Mouse (Mus musculus) ovary, postnatal 10 days (tissue): Measurements from ENCODE around the gene Sstr4.

Experiments
- DNase-seq: peaks from one replicate; pipeline ENCODE4 v3.0.0; 2022; ENCODE audit warnings: low spot score

The Sstr4 gene

DNA sequence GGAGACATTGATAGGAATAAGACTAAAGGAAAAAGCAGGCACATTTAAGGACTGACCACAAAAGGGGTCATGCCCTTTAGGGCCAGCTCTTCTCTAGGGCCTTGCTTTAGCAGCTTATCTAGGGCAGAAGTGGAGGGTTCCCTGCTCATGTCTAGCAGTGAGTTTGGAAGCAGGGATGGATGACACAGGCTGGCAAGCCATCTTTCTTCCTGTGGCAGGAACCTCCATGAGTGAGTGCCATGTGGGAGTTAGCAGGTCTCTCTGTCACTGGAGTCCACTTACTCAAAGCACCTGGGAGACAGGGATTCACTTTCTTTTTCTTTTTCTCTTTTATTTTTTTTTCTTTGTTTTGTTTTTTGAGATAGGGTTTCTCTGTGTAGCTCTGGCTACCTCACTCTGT, 1.3 kb upstream of the Sstr4 start:
- no peak for DNase-seq

DNA sequence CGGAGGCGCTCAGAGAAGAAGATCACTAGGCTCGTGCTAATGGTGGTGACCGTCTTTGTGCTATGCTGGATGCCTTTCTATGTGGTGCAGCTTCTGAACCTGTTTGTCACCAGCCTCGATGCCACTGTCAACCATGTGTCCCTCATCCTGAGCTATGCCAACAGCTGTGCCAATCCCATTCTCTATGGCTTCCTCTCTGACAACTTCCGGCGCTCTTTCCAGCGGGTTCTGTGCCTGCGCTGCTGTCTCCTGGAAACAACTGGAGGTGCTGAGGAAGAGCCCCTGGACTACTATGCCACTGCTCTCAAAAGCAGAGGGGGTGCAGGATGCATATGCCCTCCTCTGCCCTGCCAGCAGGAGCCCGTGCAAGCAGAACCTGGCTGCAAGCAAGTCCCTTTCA, 1.1 kb downstream of the Sstr4 start:
- DNase-seq: no peak

DNA sequence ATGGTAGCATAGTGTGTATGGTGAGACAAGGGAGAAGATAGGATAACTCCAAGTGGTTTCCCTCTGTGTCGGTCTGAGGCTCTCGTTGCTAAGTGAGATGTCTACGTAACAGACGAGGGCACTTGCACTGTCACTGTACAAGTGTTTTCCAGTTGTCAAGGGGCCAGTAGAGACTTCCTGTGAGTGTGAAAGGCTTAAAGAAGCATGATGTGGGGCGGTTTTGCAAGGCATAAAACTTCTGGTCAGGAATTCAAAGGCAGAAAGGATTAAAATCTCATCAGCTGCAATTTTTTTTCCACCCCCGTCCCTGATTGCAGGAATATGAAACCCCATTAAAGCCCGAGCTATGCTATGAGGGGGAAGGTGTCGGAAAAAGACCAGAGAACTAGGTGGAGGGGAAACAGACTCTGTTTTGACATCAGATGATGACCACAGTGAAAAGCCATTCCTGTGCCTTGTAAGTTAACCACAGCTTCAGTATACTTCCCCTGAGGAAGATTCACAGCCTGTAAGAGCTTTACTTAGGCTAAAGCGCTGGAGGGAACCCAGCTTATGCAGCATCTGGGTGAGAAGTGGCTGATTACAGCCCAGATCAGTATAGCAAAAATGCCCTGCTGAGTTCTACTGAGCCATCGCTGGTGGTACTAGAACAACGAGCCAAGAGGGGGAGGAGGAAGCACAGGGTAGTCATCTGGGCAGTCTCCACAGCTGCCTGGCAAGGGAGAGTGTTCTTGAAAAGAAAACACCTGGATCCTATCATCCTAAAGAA, 2.1 kb downstream of the Sstr4 start:
- DNase-seq: no peak

GRCm38 (mm10) chr2:148397784-148398100, 2.6 kb downstream of the Sstr4 start:
- no peak for DNase-seq

GRCm38 (mm10) chr2:148398901-148399685, 3.9 kb downstream of the Sstr4 start:
- no peak for DNase-seq

DNA sequence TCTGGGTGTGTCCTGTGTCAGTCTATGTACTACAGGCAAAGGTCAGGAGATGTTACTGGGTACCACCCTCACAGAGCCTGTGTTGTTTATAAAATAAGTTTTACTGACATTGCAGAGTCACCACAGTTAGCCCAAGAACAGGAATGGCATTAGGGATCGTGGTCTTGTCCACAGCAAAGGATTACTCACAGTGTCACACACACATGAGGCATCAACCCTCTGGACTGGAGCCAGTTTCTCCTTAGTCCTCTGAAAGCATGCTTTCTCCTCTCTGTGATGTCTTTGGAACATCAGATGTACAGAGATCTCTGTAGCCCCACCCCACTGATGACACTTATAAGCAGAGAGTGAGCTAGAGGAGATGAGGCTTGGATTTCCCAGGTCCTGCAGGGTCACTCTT, 7.1 kb downstream of the Sstr4 start:
- no peak for DNase-seq

DNA sequence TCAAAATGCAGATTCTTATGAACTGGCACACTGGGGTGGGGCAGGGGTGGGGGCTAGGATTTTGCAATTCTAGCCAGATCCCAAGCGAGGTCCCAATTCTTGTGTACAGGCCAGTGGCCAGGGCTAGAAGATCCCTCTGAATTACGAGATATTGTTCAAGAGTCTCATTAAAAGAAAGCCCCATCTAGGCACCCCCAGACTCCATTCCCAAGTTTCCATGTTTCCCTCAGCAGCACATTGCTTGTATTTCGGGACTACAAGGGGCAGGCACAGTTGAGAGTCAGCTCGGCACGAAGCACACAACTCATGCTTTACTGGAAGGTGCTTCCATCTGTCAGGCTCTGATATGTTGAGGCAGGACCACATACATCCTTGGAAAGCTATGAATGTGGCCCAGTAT, 9.8 kb downstream of the Sstr4 start:
- DNase-seq: no peak

GRCm38 (mm10) chr2:148406160-148406970, 11.2 kb downstream of the Sstr4 start:
- peak; percentile 4 for DNase-seq

DNA sequence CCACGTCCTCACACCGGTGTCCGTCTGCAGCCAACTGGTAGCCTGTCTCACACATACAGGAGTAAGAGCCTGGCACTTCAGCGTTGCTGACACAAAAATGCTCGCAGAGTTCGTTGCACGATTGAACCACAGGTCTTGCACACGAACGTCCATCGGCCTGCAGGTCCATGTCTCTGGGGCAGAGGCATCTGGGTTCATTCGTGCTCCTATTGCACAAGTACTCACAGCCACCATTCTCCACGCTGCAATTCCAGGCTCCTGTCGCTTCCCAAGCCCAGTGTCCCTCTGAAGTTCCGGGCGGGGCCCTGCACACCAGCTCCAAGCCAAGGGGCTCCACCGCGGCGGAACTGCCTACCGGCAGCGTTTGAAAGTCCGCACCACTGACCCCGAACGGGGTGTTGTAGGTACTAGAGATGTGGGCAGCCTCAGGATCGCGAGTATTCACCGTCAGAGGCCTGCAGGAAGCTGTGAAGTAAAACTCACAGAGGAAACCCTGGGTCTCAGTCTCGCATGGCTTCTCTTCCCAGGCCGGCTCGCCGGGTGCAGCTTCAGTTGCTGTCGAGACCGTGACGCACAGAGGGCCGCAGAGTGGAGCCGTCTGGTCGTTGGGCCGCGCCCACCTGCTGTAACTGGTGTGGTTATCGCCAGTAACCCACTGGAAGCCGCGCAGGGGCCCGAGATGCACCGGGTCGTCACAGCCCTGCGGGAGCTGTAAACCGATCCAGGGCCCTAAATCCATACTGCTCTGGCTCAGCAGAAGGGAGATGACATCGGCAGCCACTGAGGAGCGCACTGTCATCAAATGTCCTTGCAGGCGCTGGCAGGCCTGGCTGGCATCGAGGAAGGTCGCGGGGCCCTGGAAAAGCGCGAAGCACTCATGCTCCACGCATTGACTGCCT, 12.1 kb downstream of the Sstr4 start:
- peak; percentile 18 for DNase-seq

GRCm38 (mm10) chr2:148407870-148408760, 13.0 kb downstream of the Sstr4 start, which contains the start of gene Thbd:
Gene Thbd, minus strand, starts transcription at chr2:148408188.
- DNase-seq: peak; percentile 33

GRCm38 (mm10) chr2:148408761-148409120, 13.6 kb downstream of the Sstr4 start:
- no peak for DNase-seq

DNA sequence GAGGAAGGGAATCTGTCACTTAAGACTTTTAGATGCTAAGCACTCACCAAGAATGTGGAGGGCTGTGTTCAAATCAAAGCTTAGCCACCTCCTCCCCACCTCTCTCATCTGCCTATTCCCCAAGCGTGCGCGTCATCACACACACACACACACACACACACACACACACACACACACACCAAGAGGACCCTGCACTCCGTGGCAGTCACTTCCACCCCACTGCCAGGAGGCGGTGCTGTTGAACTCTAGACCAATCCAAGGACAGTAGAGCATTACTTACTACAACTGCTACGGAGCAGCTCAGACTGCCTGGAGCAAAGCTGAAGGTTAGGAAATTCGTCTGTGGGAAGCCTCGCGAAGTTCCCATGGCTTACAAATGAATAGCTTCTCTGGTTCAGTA, 14.0 kb downstream of the Sstr4 start:
- peak; percentile 50 for DNase-seq

DNA sequence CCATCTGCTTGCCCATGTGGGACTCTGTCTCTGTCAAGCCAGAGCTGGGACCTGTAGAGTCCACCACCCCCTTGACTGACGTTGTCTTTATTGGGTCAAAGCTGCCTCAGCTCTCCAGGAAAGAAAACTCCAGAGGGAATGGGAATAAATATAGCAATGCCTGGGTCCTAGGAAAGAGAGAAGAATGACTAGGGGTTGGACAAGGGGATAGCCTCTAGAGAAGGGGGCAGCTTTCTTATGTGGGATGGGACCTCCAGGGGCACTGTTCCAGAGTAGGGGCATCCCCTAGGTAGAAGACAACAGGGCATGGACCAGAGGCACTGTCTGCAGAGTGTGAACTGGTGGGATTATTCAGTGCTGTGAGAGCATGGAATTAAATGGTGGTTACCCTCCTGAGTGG, 14.7 kb downstream of the Sstr4 start:
- DNase-seq: no peak

- DNase-seq: no peak
These were observed 24.0 kb downstream of the Sstr4 start for GRCm38 (mm10) chr2:148419151-148419550.

DNA sequence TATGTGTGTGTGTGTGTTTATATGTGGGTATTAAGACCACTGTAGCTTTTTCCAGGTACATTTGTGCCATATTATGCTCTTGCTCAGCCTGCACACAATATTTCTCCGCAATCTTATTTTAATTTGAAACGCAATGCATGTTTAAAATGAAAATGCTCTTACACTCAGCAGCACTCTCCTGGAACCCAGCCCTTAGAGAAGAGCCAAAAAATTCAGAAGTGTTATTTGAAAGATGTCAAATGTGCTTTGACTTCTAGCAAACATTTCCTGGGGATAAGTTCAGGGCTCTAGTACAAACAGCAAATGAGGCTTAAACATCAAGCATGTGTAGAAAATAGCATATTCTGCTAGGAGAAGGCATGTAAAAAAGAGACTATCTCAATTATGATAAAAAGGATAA, 24.6 kb downstream of the Sstr4 start:
- DNase-seq: no peak

GRCm38 (mm10) chr2:148421112-148421511, 26.0 kb downstream of the Sstr4 start:
- DNase-seq: no peak

- no peak for DNase-seq
These were observed 26.6 kb downstream of the Sstr4 start for GRCm38 (mm10) chr2:148421706-148422105.

DNA sequence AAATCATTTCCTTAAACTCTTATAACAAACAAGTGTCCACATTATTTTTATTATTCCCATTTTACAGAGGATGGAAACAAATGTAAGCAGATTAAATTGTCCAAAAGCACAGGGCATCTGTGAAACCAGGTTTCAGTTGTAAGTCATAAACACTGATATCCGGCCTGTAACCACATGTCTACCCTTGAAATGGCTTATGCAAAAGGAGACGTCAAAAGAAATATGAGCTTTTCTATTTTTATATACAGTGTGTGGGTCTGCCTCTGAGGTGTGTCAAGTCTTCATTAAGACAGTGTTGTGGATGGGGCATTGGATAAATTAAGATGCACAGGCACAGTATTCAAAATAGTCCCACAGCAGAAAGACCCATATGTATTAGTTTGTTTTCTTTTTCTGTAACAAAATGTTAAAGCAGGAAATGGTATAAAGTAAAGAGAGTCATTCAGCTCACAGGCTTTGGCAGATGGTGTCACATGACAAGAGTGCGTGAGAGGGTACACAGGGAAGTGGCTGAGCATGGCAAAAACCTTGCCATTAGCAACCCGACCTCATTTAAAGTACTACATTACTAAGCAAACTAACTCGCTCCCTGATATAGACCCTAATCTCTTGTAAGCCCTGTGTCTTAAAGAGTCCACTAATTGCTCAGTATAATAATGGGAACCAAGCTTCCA, 30.7 kb downstream of the Sstr4 start:
- DNase-seq: no peak

DNA sequence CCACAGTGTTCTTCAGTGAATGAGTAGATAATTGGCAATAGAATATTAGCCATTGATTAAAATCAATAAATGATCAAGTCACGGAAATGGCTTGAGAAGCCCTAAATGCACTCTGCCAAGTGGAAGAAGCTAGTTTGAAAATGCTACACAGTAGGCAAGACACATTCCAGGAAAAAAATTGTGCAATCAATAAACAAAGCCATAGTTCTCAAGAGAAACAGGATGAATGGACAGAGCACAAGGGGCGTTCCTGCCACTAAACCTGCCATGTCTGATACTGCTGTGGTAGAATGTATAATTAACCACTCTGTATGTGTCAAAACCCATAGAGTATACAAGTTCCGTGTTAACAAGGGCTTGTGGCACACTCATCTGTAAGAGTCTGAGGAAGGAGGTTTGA, 32.4 kb downstream of the Sstr4 start:
- DNase-seq: no peak

DNA sequence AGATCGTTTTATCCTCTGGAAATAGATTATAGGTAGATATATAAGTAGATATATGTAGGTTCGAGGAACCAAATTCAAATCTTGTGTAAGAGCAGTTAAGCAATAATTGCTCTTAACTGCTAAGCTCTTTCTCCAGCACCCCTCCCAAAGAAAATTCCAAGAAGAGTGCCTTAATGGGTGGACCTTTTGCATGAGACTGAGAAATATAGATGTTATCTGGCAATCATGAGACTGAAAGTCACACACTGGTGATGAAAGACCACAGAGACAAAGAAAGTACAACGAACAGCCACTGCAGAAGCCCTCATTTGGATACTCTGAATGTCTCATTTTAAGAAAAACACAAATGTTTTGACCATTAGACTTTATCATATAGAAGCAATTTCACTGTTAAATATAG, 33.4 kb downstream of the Sstr4 start:
- no peak for DNase-seq
